Mouse (Mus musculus): ENCODE data around the gene Inpp5a. TPM values are rescaled to one million over a fixed set of nuclear protein-coding genes. Genes with fewer than 3 reads are reported as not detected.

The Inpp5a gene
- total and polyA plus RNA-seq, 2 experiments from 2014 or later, result 43.4 to 65.2 TPM

DNA sequence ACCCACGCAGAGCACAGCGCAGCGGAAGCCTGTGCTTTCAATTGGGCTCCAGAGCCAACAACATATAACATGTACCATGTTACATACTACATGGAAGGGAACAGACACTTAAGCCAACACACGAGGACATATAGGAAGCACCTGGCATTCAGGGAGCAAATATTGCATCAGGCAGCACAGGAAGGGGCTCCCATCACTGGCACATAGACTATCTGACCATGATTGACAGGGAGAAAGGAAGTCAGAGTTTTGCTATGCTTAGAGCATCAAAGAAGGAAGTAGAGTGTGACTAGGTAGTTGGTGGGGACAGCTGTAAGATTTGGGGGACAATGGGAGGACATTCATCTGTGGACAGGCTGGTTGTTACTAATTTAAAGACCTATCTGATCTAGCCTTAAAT lies 103.4 kb downstream of the Inpp5a start:
- Histone ChIP-seq H3K36me3 (replicated peaks; ENCODE audit: control insufficient read depth, insufficient read depth, low read length) (no peaks in the 10 kb centered on the region), H3K9ac (replicated peaks; ENCODE audit: low read depth, low read length) (no peak overlapping the region), H3K4me2 (ENCODE audit: low read depth, low read length) (no peak overlapping the region), H3K27ac (ENCODE audit: low read depth) (no peak overlapping the region), H3K4me3 (ENCODE audit: low read depth, low read length) (no peak overlapping the region), H3K27me3 (ENCODE audit: control insufficient read depth, insufficient read depth, low read length) (no peaks in the 10 kb centered on the region), H3K9me3 (replicated peaks; ENCODE audit: control insufficient read depth, low read length) (no peaks in the 10 kb centered on the region), H3K4me1 (ENCODE audit: control insufficient read depth, insufficient read depth) (0 out of 2 replicates have a peak, but pooled peaks cover 3% of the 10 kb centered on the region)
- TF ChIP-seq EP300 (IDR thresholded peaks at IDR 0.05; ENCODE audit: low read depth) (no peak), CTCF (IDR thresholded peaks at IDR 0.05; ENCODE audit: low read depth) (no peak)
- 87% methylated on average over 4 of the region's 4 CpGs for WGBS
- ATAC-seq (ENCODE audit: insufficient read depth, low read depth) (no peak), DNase-seq (ENCODE audit: low spot score) (no peak)

DNA sequence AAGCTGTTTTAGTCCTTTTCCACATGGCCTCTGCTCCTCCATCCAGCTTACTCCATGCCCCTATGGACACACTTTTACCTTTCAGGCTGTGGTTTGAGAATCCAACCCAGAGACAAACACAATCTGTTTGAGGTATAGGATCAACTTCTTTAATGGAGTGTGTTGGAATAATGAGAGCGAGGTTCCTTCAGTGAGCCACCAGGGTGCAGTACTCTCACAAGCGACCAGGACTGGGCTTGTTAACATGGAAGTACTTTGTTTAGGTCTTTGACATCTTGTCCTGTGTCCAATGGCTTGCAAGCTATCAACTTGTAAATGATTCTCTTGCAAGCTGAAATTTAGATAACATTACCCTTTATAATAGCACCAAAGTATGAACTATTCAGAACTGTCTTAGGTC lies 104.0 kb downstream of the Inpp5a start:
- WGBS, result 63% methylated on average over 2 of the region's 2 CpGs
- DNase-seq (ENCODE audit: low spot score) (no peak), ATAC-seq (ENCODE audit: insufficient read depth, low read depth) (no peak)
- H3K4me1 ChIP-seq (ENCODE audit: control insufficient read depth, insufficient read depth), result 0 out of 2 replicates have a peak, but pooled peaks cover 3% of the 10 kb centered on the region
- no peak overlapping the region for H3K4me2 ChIP-seq (ENCODE audit: low read depth, low read length)
- TF ChIP-seq CTCF (IDR thresholded peaks at IDR 0.05; ENCODE audit: low read depth), result peak; percentile 53
- TF ChIP-seq EP300 (IDR thresholded peaks at IDR 0.05; ENCODE audit: low read depth), result no peak
- no peak overlapping the region for H3K4me3 ChIP-seq (ENCODE audit: low read depth, low read length)
- no peak overlapping the region for H3K9ac ChIP-seq (replicated peaks; ENCODE audit: low read depth, low read length)
- no peak overlapping the region for H3K27ac ChIP-seq (ENCODE audit: low read depth)
- no peaks in the 10 kb centered on the region for H3K27me3 ChIP-seq (ENCODE audit: control insufficient read depth, insufficient read depth, low read length)
- no peaks in the 10 kb centered on the region for H3K9me3 ChIP-seq (replicated peaks; ENCODE audit: control insufficient read depth, low read length)
- H3K36me3 ChIP-seq (replicated peaks; ENCODE audit: control insufficient read depth, insufficient read depth, low read length), result no peaks in the 10 kb centered on the region

- H3K4me3 ChIP-seq (ENCODE audit: low read depth, low read length), result no peak overlapping the region
- no peak overlapping the region for H3K9ac ChIP-seq (replicated peaks; ENCODE audit: low read depth, low read length)
- H3K4me1 ChIP-seq (ENCODE audit: control insufficient read depth, insufficient read depth), result 0 out of 2 replicates have a peak, but pooled peaks cover 3% of the 10 kb centered on the region
- H3K9me3 ChIP-seq (replicated peaks; ENCODE audit: control insufficient read depth, low read length), result no peaks in the 10 kb centered on the region
- no peak overlapping the region for H3K27ac ChIP-seq (ENCODE audit: low read depth)
- H3K36me3 ChIP-seq (replicated peaks; ENCODE audit: control insufficient read depth, insufficient read depth, low read length), result no peaks in the 10 kb centered on the region
- no peak overlapping the region for H3K4me2 ChIP-seq (ENCODE audit: low read depth, low read length)
- 57% methylated on average over 6 of the region's 6 CpGs for WGBS
- no peaks in the 10 kb centered on the region for H3K27me3 ChIP-seq (ENCODE audit: control insufficient read depth, insufficient read depth, low read length)
- DNase-seq (ENCODE audit: low spot score) (no peak), ATAC-seq (ENCODE audit: insufficient read depth, low read depth) (no peak)
- TF ChIP-seq CTCF (IDR thresholded peaks at IDR 0.05; ENCODE audit: low read depth) (no peak), EP300 (IDR thresholded peaks at IDR 0.05; ENCODE audit: low read depth) (no peak)
These were observed 106.9 kb downstream of the Inpp5a start for GRCm38 (mm10) chr7:139495791-139496190.

DNA sequence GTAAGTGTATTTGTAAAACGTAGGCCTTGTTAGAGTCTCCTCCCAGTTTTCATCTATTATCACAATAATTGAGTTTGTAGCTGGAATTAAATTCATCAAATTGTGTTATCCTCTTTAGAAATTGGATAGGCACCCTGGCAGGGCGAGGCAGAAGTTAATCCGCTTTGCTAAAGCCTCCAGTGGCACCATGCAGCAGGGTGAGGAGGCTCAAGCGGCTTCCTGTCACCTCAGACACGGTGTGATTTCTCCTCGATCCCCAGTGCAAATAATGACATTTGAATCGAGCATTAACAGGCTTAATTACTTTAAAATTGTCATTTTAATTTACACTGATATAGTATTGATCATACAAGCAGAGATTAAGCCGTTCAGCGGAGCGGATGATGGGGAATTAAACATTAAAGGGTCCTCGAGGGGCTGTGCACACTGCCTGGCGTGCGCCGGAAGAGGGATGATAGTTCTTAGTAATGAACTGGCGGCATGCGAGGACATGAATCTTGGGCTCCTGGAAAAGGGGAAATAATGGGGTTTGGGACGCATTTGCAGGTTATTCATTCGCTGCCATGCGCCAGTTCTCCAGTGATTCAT lies 109.2 kb downstream of the Inpp5a start:
- no peaks in the 10 kb centered on the region for H3K27me3 ChIP-seq (ENCODE audit: control insufficient read depth, insufficient read depth, low read length)
- DNase-seq (ENCODE audit: low spot score), result no peak
- ATAC-seq (ENCODE audit: insufficient read depth, low read depth), result no peak
- no peak for TF ChIP-seq EP300 (IDR thresholded peaks at IDR 0.05; ENCODE audit: low read depth)
- no peak for TF ChIP-seq CTCF (IDR thresholded peaks at IDR 0.05; ENCODE audit: low read depth)
- no peaks in the 10 kb centered on the region for H3K9me3 ChIP-seq (replicated peaks; ENCODE audit: control insufficient read depth, low read length)
- H3K27ac ChIP-seq (ENCODE audit: low read depth), result no peak overlapping the region
- no peaks in the 10 kb centered on the region for H3K36me3 ChIP-seq (replicated peaks; ENCODE audit: control insufficient read depth, insufficient read depth, low read length)
- no peak overlapping the region for H3K4me3 ChIP-seq (ENCODE audit: low read depth, low read length)
- no peak overlapping the region for H3K4me2 ChIP-seq (ENCODE audit: low read depth, low read length)
- WGBS, result 87% methylated on average over 19 of the region's 19 CpGs
- H3K4me1 ChIP-seq (ENCODE audit: control insufficient read depth, insufficient read depth), result 0 out of 2 replicates have a peak, but pooled peaks cover 3% of the 10 kb centered on the region
- H3K9ac ChIP-seq (replicated peaks; ENCODE audit: low read depth, low read length), result no peak overlapping the region

GRCm38 (mm10) chr7:139504064-139504463 lies 115.2 kb downstream of the Inpp5a start:
- H3K4me2 ChIP-seq (ENCODE audit: low read depth, low read length), result no peak overlapping the region
- H3K27ac ChIP-seq (ENCODE audit: low read depth), result no peak overlapping the region
- H3K4me1 ChIP-seq (ENCODE audit: control insufficient read depth, insufficient read depth), result no peaks in the 10 kb centered on the region
- DNase-seq (ENCODE audit: low spot score) (no peak), ATAC-seq (ENCODE audit: insufficient read depth, low read depth) (no peak)
- 91% methylated on average over 7 of the region's 7 CpGs for WGBS
- H3K9ac ChIP-seq (replicated peaks; ENCODE audit: low read depth, low read length), result no peak overlapping the region
- no peaks in the 10 kb centered on the region for H3K9me3 ChIP-seq (replicated peaks; ENCODE audit: control insufficient read depth, low read length)
- TF ChIP-seq EP300 (IDR thresholded peaks at IDR 0.05; ENCODE audit: low read depth) (no peak), CTCF (IDR thresholded peaks at IDR 0.05; ENCODE audit: low read depth) (no peak)
- H3K27me3 ChIP-seq (ENCODE audit: control insufficient read depth, insufficient read depth, low read length), result no peaks in the 10 kb centered on the region
- no peaks in the 10 kb centered on the region for H3K36me3 ChIP-seq (replicated peaks; ENCODE audit: control insufficient read depth, insufficient read depth, low read length)
- H3K4me3 ChIP-seq (ENCODE audit: low read depth, low read length), result no peak overlapping the region

Measured in heart, postnatal 0 days (tissue).